In genomic region chr8:3530816-3531215, GRCm38 (mm10) we compare ENCODE assay signal across 22 mouse cellular contexts. TPM values are rescaled to one million over a fixed set of nuclear protein-coding genes. Genes with fewer than 3 reads are reported as not detected.
"Had no signal": no experiment of that assay in that cellular context is flagged by ENCODE, and none has a peak within 500 bp of the region (broad histone marks: within the 10 kb centered on the region; RNA-seq: fewer than 3 reads in every experiment).

No protein-coding gene starts in this region.

- H3K9me3 ChIP-seq: lung, embryonic 15.5 days; midbrain, embryonic 10.5 days; midbrain, embryonic 12.5 days; neural tube, embryonic 13.5 days; neural tube, embryonic 15.5 days had no signal

- DNase-seq: lung, adult 2 months; lung, postnatal 14 days; lung, postnatal 36 days; midbrain, embryonic 14.5 days; retina, postnatal 1 day; right cerebral cortex, adult 18-20 months; right cerebral cortex, postnatal 25 days; right cerebral cortex, postnatal 4 days; spleen, adult 18-20 months; thymus, adult 18-20 months; thymus, postnatal 25 days; thymus, postnatal 4 days had no signal

- ATAC-seq: lung, postnatal 0 days; midbrain, embryonic 16.5 days had no signal

- H3K27ac ChIP-seq: liver, embryonic 14.5 days; lung, embryonic 15.5 days; macrophage; midbrain, embryonic 10.5 days; midbrain, embryonic 12.5 days; neural tube, embryonic 13.5 days; neural tube, embryonic 15.5 days had no signal

- H3K4me1 ChIP-seq: lung, embryonic 15.5 days; midbrain, embryonic 10.5 days; midbrain, embryonic 12.5 days; neural tube, embryonic 13.5 days; neural tube, embryonic 15.5 days had no signal

- H3K4me3 ChIP-seq: lung, embryonic 15.5 days; midbrain, embryonic 10.5 days; midbrain, embryonic 12.5 days; myocyte; neural tube, embryonic 13.5 days; neural tube, embryonic 15.5 days had no signal

- H3K27me3 ChIP-seq: lung, embryonic 15.5 days; midbrain, embryonic 12.5 days; neural tube, embryonic 13.5 days; neural tube, embryonic 15.5 days had no signal

- H3K4me2 ChIP-seq: lung, embryonic 15.5 days; midbrain, embryonic 12.5 days; neural tube, embryonic 13.5 days; neural tube, embryonic 15.5 days had no signal

- H3K9ac ChIP-seq: liver, embryonic 14.5 days; lung, embryonic 15.5 days; midbrain, embryonic 12.5 days; neural tube, embryonic 13.5 days; neural tube, embryonic 15.5 days had no signal

RNA-seq across cellular contexts. Expression of gene C330021F23Rik, which starts 37.0 kb away (rescaled TPM):
- polyA plus RNA-seq: macrophage had no signal
